Mouse (Mus musculus) liver, embryonic 14.5 days (tissue): ENCODE data around the gene Pawr. TPM values are rescaled to one million over a fixed set of nuclear protein-coding genes. Genes with fewer than 3 reads are reported as not detected.
A peak's percentile ranks its signal among the peaks of the same experiment; 100 is the strongest.
"Not testable (repeated sequence)": the region's sequence is repeated elsewhere in the genome, so short reads cannot be mapped to it uniquely, and the experiment has no call there.

Source experiments
- ATAC-seq: fragments of 200-750 bp; cut with Nextera tagmentation; 2 replicates; pipeline ENCODE4 v1.8.0; 2017; ENCODE audit warnings: moderate number of reproducible peaks, mild to moderate bottlenecking, moderate library complexity; ENCODE audit not compliant: insufficient read depth
- DNase-seq, 3 experiments: peaks; one replicate each; pipeline ENCODE4 v3.0.0-alpha.2; 2012 to 2013; ENCODE audit warnings: low read depth in 3 of 3, low spot score in 3 of 3
- H3K27ac ChIP-seq: fragments of 300-500 bp; sonication (generic); 2 replicates; pipeline ENCODE4 v1.5.1; 2014; ENCODE audit warnings: moderate library complexity, mild to moderate bottlenecking, control low read depth, inconsistent platforms
- H3K27me3 ChIP-seq: fragments of 300-500 bp; sonication (generic); 2 replicates; pipeline ENCODE4 v1.6.1; 2014; ENCODE audit warnings: mild to moderate bottlenecking, low read length, moderate library complexity; ENCODE audit not compliant: control insufficient read depth, insufficient read depth
- H3K36me3 ChIP-seq: fragments of 300-500 bp; sonication (generic); replicated peaks from 2 replicates; pipeline ENCODE4 v1.6.1; 2014; ENCODE audit warnings: low read depth; ENCODE audit not compliant: control insufficient read depth, insufficient read depth
- H3K4me1 ChIP-seq, 2 experiments: fragments of 200-500 bp in 1 of 2; fragments of 300-500 bp in 1 of 2; sonication (generic) in 1 of 2; replicated peaks; 2 replicates each; pipeline ENCODE4 v1.6.1; 2012 to 2014; ENCODE audit warnings: antibody characterized with exemption in 1 of 2, inconsistent platforms in 1 of 2, low read length in 1 of 2; ENCODE audit not compliant: control insufficient read depth in 2 of 2, insufficient read depth in 2 of 2
- H3K4me2 ChIP-seq: fragments of 300-500 bp; sonication (generic); 2 replicates; pipeline ENCODE4 v1.6.1; 2014; ENCODE audit warnings: low read depth, mild to moderate bottlenecking, control low read depth, moderate library complexity
- H3K4me3 ChIP-seq, 2 experiments: fragments of 200-500 bp in 1 of 2; fragments of 300-500 bp in 1 of 2; sonication (generic) in 1 of 2; 2 replicates each; pipeline ENCODE4 v1.5.1; 2012 to 2014; ENCODE audit warnings: low read depth in 2 of 2, low read length in 2 of 2, mild to moderate bottlenecking in 2 of 2, control low read depth in 1 of 2, inconsistent platforms in 1 of 2, moderate library complexity in 1 of 2; ENCODE audit not compliant: insufficient read depth in 1 of 2
- H3K9ac ChIP-seq: fragments of 300-500 bp; sonication (generic); replicated peaks from 2 replicates; pipeline ENCODE4 v1.6.1; 2014; ENCODE audit warnings: mild to moderate bottlenecking, control low read depth, moderate library complexity
- H3K9me3 ChIP-seq: fragments of 300-500 bp; sonication (generic); 2 replicates; pipeline ENCODE4 v1.6.1; 2016; ENCODE audit warnings: low read length, mixed read lengths; ENCODE audit not compliant: control insufficient read depth
- CTCF ChIP-seq: IDR thresholded peaks from 2 replicates; pipeline ENCODE4 v1.5.1; 2016; ENCODE audit warnings: antibody characterized with exemption, low read depth, control low read depth
- EP300 ChIP-seq: IDR thresholded peaks from 2 replicates; pipeline ENCODE4 v1.6.1; 2016; ENCODE audit warnings: antibody characterized with exemption, low read depth
- WGBS: fragments of 180-500 bp; shearing (Covaris S2); extraction: QIAGEN DNeasy Blood & Tissue Kit; methylation state at CpG from one replicate; pipeline ENCODE4 v1.1.7; 2014; ENCODE audit not compliant: insufficient replicate concordance; 5-methylcytosine and 5-hydroxymethylcytosine counted together
- polyA plus RNA-seq, 2 experiments: library from polyadenylated mRNA; depleted of rRNA in 1 of 2; stranded (reverse) in 1 of 2; unstranded in 1 of 2; fragments of >200 nt; fragmentation: Nextera tagmentation in 1 of 2; extraction: Ambion mirVana in 1 of 2; gene quantifications; 2 replicates each; pipeline versions ENCODE4 v1.2.1 to v1.2.3; 2012 to 2014

Gene Pawr
- polyA plus RNA-seq, 2 experiments, result 3.7 to 4.4 TPM

- no peak for DNase-seq
- 51% methylated on average over 8 of the region's 8 CpGs for WGBS
Observed at GRCm38 (mm10) chr10:108436365-108436764, 104.4 kb downstream of the Pawr start.

GRCm38 (mm10) chr10:108440251-108440650 is 108.3 kb downstream of the Pawr start:
- WGBS, result 77% methylated on average over 5 of the region's 5 CpGs
- H3K4me1 ChIP-seq, ATAC-seq, H3K9ac ChIP-seq, H3K4me3 ChIP-seq, H3K27me3 ChIP-seq, H3K27ac ChIP-seq, DNase-seq, H3K4me2 ChIP-seq, H3K36me3 ChIP-seq, H3K9me3 ChIP-seq: not testable (repeated sequence)

More at GRCm38 (mm10) chr10:108436365-108436764, 104.4 kb downstream of the Pawr start:
- TF ChIP-seq EP300 (no peak), CTCF (no peak)
- H3K27me3 ChIP-seq, result no peaks in the 10 kb centered on the region
- H3K4me1 ChIP-seq, result peaks cover 0 to 7% of the 10 kb centered on the region in 2 experiments; a peak in 2 of 4 replicates
- H3K9me3 ChIP-seq, result no peaks in the 10 kb centered on the region
- no peak overlapping the region for H3K27ac ChIP-seq
- no peaks in the 10 kb centered on the region for H3K36me3 ChIP-seq
- no peak for ATAC-seq
- no peak overlapping the region for H3K4me3 ChIP-seq
- H3K9ac ChIP-seq, result no peak overlapping the region
- no peak overlapping the region for H3K4me2 ChIP-seq

GRCm38 (mm10) chr10:108443931-108444876 is 112.3 kb downstream of the Pawr start:
- Histone ChIP-seq H3K27me3 (no peaks in the 10 kb centered on the region), H3K4me1 (peaks cover 3 to 19% of the 10 kb centered on the region in 2 experiments; a peak in 3 of 4 replicates), H3K9ac (no peak overlapping the region), H3K4me2 (no peak overlapping the region), H3K9me3 (no peaks in the 10 kb centered on the region), H3K36me3 (no peaks in the 10 kb centered on the region), H3K27ac (no peak overlapping the region), H3K4me3 (no peak overlapping the region)
- DNase-seq, result no peak
- TF ChIP-seq CTCF (no peak), EP300 (no peak)
- 71% methylated on average over 19 of the region's 19 CpGs for WGBS
- ATAC-seq, result no peak

GRCm38 (mm10) chr10:108445123-108445522 is 113.2 kb downstream of the Pawr start:
- no peak for DNase-seq
- no peaks in the 10 kb centered on the region for H3K27me3 ChIP-seq
- H3K4me1 ChIP-seq, result peaks cover 3 to 19% of the 10 kb centered on the region in 2 experiments; a peak in 3 of 4 replicates
- H3K4me2 ChIP-seq, result no peak overlapping the region
- H3K27ac ChIP-seq, result no peak overlapping the region
- H3K36me3 ChIP-seq, result no peaks in the 10 kb centered on the region
- H3K4me3 ChIP-seq, result no peak overlapping the region
- no peaks in the 10 kb centered on the region for H3K9me3 ChIP-seq
- no peak for ATAC-seq
- H3K9ac ChIP-seq, result no peak overlapping the region
- 21% methylated on average over 4 of the region's 4 CpGs for WGBS
- TF ChIP-seq EP300 (no peak), CTCF (no peak)

- DNase-seq (no peak), ATAC-seq (no peak)
- Histone ChIP-seq H3K4me1 (peaks cover 3 to 19% of the 10 kb centered on the region in 2 experiments; a peak in 3 of 4 replicates), H3K9me3 (no peaks in the 10 kb centered on the region), H3K9ac (no peak overlapping the region), H3K4me2 (peak overlapping the region; percentile 67), H3K27ac (no peak overlapping the region), H3K4me3 (0 out of 4 replicates have a peak overlapping the region, but pooled peaks of 1 of the 2 experiments have one; percentile 42), H3K36me3 (no peaks in the 10 kb centered on the region), H3K27me3 (no peaks in the 10 kb centered on the region)
- TF ChIP-seq CTCF, result no peak
- no peak for TF ChIP-seq EP300
- WGBS, result 52% methylated on average over 10 of the region's 10 CpGs
Observed at GRCm38 (mm10) chr10:108445606-108446005, 113.7 kb downstream of the Pawr start.
